In the genomic region with DNA sequence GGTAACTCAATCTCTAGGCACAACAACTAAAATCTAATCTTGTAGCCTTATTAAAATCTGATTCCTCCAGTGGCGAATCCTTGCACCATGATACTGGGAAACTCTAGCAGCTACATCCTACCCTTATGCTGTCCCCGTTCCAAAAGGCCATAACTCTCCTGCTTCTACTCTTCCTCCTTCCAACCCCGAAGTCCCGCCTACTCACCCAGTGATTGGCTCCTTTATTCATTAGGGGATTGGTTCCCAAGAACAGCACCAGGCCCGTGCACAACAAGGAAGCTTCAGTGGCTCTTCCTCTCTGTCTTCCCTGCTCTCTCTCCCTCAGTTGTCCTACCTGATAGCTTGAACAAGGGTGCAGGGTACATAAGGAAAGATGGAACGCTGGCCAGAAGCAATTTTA, we compare ENCODE assay signal across 26 mouse cellular contexts. TPM values are rescaled to one million over a fixed set of nuclear protein-coding genes. Genes with fewer than 3 reads are reported as not detected.
"Had no signal": no experiment of that assay in that cellular context is flagged by ENCODE, and none has a peak within 500 bp of the region (broad histone marks: within the 10 kb centered on the region; RNA-seq: fewer than 3 reads in every experiment).

No protein-coding gene starts in this region.

- H3K9ac ChIP-seq: liver, embryonic 15.5 days; liver, postnatal 0 days; lung, embryonic 15.5 days; midbrain, embryonic 13.5 days; midbrain, embryonic 15.5 days; neural tube, embryonic 12.5 days; stomach, embryonic 15.5 days had no signal

- DNase-seq: liver, postnatal 0 days; lung, adult 2 months; lung, postnatal 14 days; lung, postnatal 36 days; retina, postnatal 1 day; right cerebral cortex, adult 18-20 months; right cerebral cortex, postnatal 25 days; right cerebral cortex, postnatal 4 days; thymus, adult 18-20 months; thymus, postnatal 25 days; thymus, postnatal 4 days had no signal

- H3K4me2 ChIP-seq: liver, embryonic 15.5 days; lung, embryonic 15.5 days; midbrain, embryonic 11.5 days; midbrain, embryonic 13.5 days; midbrain, embryonic 15.5 days; neural tube, embryonic 12.5 days; stomach, embryonic 15.5 days had no signal

- H3K4me3 ChIP-seq: liver, embryonic 15.5 days; lung, embryonic 15.5 days; megakaryocyte, embryonic 14.5 days; midbrain, embryonic 13.5 days; midbrain, embryonic 15.5 days; neural tube, embryonic 12.5 days; stomach, embryonic 15.5 days had no signal

- H3K9me3 ChIP-seq: liver, embryonic 15.5 days; lung, embryonic 15.5 days; megakaryocyte, embryonic 14.5 days; midbrain, embryonic 13.5 days; midbrain, embryonic 15.5 days; neural tube, embryonic 12.5 days; stomach, embryonic 15.5 days had no signal

- ATAC-seq: liver, postnatal 0 days; lung, postnatal 0 days; midbrain, embryonic 13.5 days; midbrain, embryonic 15.5 days had no signal

- H3K36me3 ChIP-seq: lung, embryonic 15.5 days; midbrain, embryonic 13.5 days; midbrain, embryonic 15.5 days; neural tube, embryonic 12.5 days; stomach, embryonic 15.5 days had no signal

- H3K27ac ChIP-seq: liver, embryonic 15.5 days; lung, embryonic 15.5 days; macrophage; midbrain, embryonic 13.5 days; midbrain, embryonic 15.5 days; neural tube, embryonic 12.5 days; stomach, embryonic 15.5 days had no signal

- H3K27me3 ChIP-seq: liver, embryonic 15.5 days; lung, embryonic 15.5 days; megakaryocyte, embryonic 14.5 days; midbrain, embryonic 13.5 days; midbrain, embryonic 15.5 days; neural tube, embryonic 12.5 days; stomach, embryonic 15.5 days had no signal

RNA-seq across cellular contexts. Expression of a gene that starts 47.3 kb away (rescaled TPM):
- total RNA-seq: megakaryocyte progenitor cell, adult 5-6 weeks; midbrain, postnatal 0 days; monocyte, adult 5-6 weeks; neutrophil, adult 5-6 weeks had no signal
- polyA plus RNA-seq: lung, adult 2 months; spleen, adult 2 months had no signal
